ENCODE assay signal across 8 mouse cellular contexts in the genomic region with DNA sequence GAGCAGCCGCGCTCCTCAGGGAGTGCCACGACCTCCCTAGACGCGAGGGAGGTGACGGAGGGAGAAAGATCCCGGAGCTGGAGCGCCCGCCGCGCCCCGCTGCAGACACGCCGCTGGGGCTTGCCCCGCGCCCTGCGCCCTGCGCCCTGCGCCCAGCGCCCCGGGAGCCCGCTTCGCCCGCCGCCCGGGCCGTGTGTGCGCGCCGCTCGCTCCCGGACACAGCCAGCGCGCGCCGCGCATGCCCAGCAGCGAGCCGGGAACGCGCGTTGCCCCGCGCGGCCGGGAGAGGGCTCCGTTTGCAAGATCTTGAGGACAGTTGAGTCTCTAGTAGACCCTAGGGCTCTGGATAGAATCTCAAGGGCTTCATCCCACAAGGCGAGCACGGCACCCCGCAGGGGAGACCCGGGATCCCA. TPM values are rescaled to one million over a fixed set of nuclear protein-coding genes. Genes with fewer than 3 reads are reported as not detected.
DNase-seq lines count a peak whose midpoint lies in the region; ATAC-seq and TF ChIP-seq lines count a peak whose summit lies in the region.

No protein-coding gene starts in this region.

- no peaks in the 10 kb centered on the region for H3K36me3 ChIP-seq in hindbrain, postnatal 0 days (ENCODE audit: insufficient read depth, low read length)
- no peaks in the 10 kb centered on the region for H3K36me3 ChIP-seq in macrophage (ENCODE audit: inconsistent target)

- peak overlapping the region; percentile 73 for H3K4me3 ChIP-seq in hindbrain, postnatal 0 days (ENCODE audit: low read length)
- peak overlapping the region; percentile 35 for H3K4me3 ChIP-seq in macrophage (ENCODE audit: inconsistent target)

- H3K4me1 ChIP-seq in hindbrain, postnatal 0 days (ENCODE audit: insufficient read depth, low read length) = no peaks in the 10 kb centered on the region

- no peaks in the 10 kb centered on the region for H3K79me2 ChIP-seq in macrophage (ENCODE audit: inconsistent target)

- DNase-seq in T-cell, adult 2 months (ENCODE audit: low spot score) = peak; percentile 10
- DNase-seq in cerebellum, postnatal 36 days = peak; percentile 86 to 88
- DNase-seq in gastrocnemius, adult 8-10 months (ENCODE audit: low spot score in 2 of 2) = peak; percentile 61 to 79
- DNase-seq in hindbrain, postnatal 0 days (ENCODE audit: low spot score) = peak; percentile 94
- peak; percentile 66 for DNase-seq in left cerebral cortex, adult 8-10 months (ENCODE audit: low spot score in 2 of 2)
- DNase-seq in right cerebral cortex, adult 2 months (ENCODE audit: low spot score in 2 of 2) = peak; percentile 74 to 83
- peak; percentile 48 for DNase-seq in urinary bladder, postnatal 10 days (ENCODE audit: low spot score)

- peak overlapping the region; percentile 91 for H3K4me2 ChIP-seq in hindbrain, postnatal 0 days (ENCODE audit: low read depth, low read length)

- WGBS in hindbrain, postnatal 0 days = under 1% methylated on average over 50 of the region's 51 CpGs
- 1% methylated on average over 35 of the region's 51 CpGs for WGBS in macrophage (ENCODE audit: missing documents)

- peak overlapping the region; percentile 57; the same call in 1 of the 2 replicates for H3K27ac ChIP-seq in hindbrain, postnatal 0 days
- H3K27ac ChIP-seq in macrophage = no peak overlapping the region

- H3K9ac ChIP-seq in hindbrain, postnatal 0 days (replicated peaks; ENCODE audit: low read length) = peak overlapping the region; percentile 78

- no peaks in the 10 kb centered on the region for H3K27me3 ChIP-seq in hindbrain, postnatal 0 days (ENCODE audit: insufficient read depth, low read length)

- peak; percentile 90 for ATAC-seq in hindbrain, postnatal 0 days

- H3K9me3 ChIP-seq in hindbrain, postnatal 0 days (ENCODE audit: low read length) = no peaks in the 10 kb centered on the region

- peak; percentile 52 for TF ChIP-seq CTCF in hindbrain, postnatal 0 days (IDR thresholded peaks at IDR 0.05; ENCODE audit: low read depth)

RNA-seq across cellular contexts. Expression of a gene that starts 5.6 kb away (rescaled TPM):
- total RNA-seq in gastrocnemius, adult 8-10 months (2022) = 1 to 10 TPM; 2.4 to 3.9 (median 3.4) TPM
- total RNA-seq in hindbrain, postnatal 0 days (2014; rRNA removed) = 31.8 and 32.2 TPM in 2 replicates
- polyA plus RNA-seq in hindbrain, postnatal 0 days (2015; fragmentation: Nextera tagmentation; extraction: Ambion mirVana) = 40.0 and 43.3 TPM in 2 replicates
- 10 to 100 TPM; 26.7 to 32.0 (median 30.2) TPM for total RNA-seq in left cerebral cortex, adult 8-10 months (2022)
- 10 to 100 TPM in 23 of 26 experiments, 1 to 10 TPM in 3; 3.1 to 47.8 (median 26.1) TPM for total RNA-seq in macrophage (2018; cell fraction: chromatin; rRNA removed)
- 10 to 100 TPM in 13 of 26 experiments, 1 to 10 TPM in 13; 4.7 to 20.9 (median 10.1) TPM for total RNA-seq in macrophage (2018; cell fraction: cytosol; rRNA removed)
- 10 to 100 TPM in 17 of 26 experiments, 1 to 10 TPM in 9; 3.8 to 45.8 (median 14.6) TPM for total RNA-seq in macrophage (2018; cell fraction: nucleus; rRNA removed)
- 9.1 to 18.8 TPM (median 10.9 TPM) in 3 replicates for polyA plus RNA-seq in macrophage (2018)

Comparison
In these comparisons a context has a peak if more than half of its experiments do, and no peak if none do; other contexts are left out.
1. DNase-seq: peak in every context shown above with its lines; median percentile 94 in hindbrain, postnatal 0 days; 87 in cerebellum, postnatal 36 days; 78 in right cerebral cortex, adult 2 months; 70 in gastrocnemius, adult 8-10 months; 66 in left cerebral cortex, adult 8-10 months; 48 in urinary bladder, postnatal 10 days; 10 in T-cell, adult 2 months.